Mouse (Mus musculus) c-Kit-positive CD71-positive TER-119-negative erythroid progenitor cells, embryonic 14.5 days (primary cell): ENCODE measurements at regions not wholly inside any gene's neighbourhood (a gene's known extent, or its start where the extent isn't known, plus 50 kb on each side); places are given as distances from the start of the nearest gene placed in this dataset.

Source experiments
- DNase-seq: peaks from one replicate; pipeline ENCODE4 v3.0.0-alpha.2; 2013; ENCODE audit warnings: low read depth

DNA sequence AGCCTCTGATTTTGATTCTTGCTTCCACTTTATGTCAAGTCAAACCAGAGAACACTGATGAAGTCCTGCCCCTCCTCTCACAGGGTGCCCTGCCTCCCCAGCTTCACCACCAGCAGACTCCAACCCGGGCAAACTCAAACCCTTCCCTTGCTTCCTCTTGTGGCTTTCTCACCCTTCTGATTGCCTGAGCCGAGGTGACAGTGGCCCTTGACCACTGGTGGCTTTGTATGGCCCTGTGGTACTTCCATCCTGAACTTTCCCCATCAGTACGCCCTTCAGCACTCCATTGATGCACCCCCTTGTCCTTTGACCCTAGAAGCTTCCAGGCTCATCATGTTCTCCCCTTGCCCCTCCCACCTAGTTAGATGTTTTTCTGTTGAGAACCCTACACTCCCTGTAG is 287.0 kb downstream of the 3100002H09Rik start:
- no peak for DNase-seq

DNA sequence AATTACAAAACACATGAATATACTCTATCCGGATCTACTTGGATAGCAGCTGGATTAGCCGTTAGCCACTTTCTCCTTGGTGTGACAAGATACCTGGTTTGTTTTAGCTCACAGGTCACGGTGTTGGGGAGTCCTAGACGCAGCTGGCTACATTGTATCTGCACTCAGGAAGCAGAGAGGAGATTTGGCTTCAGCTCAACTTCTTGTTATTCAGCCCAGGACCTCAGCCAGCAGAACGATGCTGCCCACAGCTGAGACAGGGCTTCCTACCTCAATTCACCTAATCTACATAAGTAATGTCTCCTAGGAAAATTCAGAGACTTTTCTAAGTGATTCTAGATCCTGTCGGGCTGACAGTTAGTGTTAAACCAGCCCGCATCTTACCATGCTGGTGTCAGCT is 289.4 kb downstream of the 3100002H09Rik start:
- DNase-seq, result no peak

DNA sequence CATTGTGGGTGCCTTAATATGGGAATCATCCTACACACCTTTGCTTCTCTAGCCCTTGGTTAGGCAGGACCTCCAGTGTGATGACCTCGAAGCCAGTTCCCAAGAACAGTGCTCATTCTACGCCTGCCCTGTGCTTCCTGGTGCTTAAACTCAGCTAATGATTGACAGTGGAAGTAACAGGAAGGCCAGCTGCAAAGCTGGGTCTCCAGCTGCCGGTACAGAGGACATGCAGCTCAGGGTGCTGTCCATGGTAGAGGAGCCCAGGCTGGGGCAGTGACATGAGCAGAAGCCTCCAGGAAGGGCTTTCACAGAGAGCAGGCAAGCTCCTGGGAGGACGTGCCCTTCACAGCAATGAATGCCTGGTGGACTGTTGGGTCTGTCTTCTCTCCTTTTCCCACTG is 293.6 kb downstream of the 3100002H09Rik start:
- DNase-seq, result no peak

DNA sequence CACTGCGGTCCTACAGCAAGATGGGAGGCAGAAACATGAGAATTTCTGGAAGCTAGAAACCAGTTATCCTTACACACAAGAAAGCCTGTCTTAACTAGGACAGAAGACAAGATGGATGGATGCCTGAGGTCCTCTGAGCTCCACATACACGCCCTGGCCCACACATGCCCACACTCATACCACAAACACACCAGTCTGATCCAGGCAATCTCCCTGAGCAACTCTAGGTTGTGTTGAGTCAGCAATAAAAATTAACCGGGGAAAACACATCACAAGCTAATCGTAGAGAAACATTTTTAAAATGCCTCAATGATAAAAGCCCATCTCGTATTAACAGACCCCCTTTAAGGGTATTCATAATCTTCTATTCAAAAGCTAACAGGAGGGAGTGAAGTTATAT is 298.9 kb downstream of the 3100002H09Rik start:
- no peak for DNase-seq

DNA sequence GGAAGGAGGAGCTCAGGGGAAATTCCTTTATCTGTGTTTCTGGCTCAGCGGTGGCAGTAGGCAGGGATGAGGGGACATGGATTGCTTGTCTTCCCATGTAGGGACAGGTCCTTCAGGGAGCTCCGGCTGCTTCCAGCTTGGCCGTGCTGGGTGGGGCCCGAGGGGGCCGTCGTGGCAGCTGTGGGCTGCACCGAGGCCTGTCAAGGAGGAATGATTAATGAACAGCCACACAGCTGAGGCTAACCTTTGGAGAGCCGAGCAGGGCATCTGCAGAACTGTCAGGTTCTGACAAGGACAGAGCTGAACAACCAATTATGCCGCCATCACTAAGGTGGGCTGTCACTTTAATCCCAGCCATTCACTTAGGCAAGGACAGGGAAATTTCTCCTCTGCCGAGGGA is 300.0 kb downstream of the 3100002H09Rik start:
- DNase-seq, result no peak

DNA sequence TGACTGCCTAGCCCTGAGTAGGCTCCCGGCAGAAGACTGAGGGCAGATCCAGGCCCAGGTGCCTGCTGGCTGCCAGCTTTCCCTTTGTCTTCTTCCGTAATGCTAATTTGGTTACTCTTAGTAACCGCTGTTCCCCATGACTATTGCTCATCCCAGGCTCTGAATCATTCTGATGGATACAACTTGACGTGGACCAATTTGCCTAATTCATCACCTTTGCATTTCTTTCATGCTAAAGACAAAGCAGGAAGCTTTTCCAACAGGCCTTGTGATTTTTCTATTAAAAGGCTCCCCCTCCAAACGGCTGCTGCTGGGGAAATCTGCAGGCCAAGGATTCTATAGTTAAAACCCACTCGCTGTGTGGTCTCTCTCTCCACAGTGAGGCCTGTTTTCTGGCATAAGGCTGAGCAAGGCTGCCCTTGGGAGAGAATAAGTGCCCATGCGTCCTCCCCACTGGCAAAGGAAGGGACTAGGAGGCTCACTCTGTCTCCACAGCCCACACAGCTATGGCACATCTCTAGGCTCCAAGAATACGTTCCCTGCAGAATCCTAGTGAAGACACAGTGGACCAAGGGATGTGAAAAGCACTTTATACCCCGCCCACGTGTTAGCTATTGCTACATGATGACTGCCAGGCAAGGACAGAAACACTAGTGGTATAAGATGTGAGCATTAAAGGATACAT is 304.6 kb downstream of the 3100002H09Rik start:
- no peak for DNase-seq

DNA sequence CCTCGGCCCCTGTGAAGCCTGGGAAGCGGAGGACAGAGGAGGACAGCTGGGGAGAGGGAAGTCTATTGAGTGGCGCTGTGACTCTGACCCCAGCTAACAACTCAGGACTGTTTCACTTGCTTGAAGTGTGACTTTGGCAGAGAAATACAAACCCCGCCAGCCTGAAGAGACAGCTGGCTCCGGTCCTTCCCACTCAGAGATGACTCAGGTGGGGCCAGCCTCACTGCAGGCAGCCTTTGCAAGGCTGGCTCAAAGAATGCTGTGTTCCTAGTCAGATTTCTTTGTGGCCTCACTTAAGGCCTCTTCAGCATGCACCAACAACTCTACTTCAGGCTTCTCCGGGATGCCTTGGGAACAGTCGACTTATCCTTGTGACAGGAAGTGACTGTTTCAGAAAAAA is 307.7 kb downstream of the 3100002H09Rik start:
- no peak for DNase-seq

DNA sequence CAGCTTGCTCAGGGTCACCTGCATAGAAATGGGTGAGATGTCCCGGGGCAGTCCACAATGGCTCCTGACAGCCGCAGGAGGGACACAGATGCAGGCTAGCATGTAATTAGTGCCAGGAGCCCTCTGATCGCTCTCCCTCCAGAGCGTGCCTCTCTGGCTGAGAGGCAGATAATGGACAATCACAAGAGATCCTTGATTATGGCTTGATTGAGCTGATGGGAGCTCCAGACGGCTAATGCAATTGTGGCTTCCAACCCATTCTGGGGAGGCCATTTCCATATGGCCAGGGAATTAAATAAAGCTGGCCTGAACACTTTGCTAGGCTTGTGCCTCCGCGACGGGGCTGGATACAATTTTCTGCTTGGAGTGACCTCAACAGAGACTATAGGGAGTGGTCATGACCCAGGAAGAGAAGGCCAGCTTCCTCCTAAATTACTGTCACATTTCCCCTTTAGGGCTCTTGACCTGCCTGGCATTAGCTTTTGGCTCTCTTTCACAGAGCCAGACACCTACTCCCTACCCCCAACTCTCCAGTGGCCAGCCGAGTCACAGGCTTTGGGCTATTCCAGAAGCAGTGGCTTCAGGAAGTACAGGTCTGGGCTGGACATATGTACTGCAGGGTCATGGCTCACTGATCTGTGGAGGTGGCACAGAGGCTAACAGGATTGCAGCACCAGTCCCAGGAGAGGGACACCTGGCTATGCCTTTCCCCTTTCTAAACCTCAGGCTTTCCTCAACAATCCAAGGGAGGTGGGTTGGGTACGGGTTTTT is 311.8 kb downstream of the 3100002H09Rik start:
- DNase-seq, result no peak

DNA sequence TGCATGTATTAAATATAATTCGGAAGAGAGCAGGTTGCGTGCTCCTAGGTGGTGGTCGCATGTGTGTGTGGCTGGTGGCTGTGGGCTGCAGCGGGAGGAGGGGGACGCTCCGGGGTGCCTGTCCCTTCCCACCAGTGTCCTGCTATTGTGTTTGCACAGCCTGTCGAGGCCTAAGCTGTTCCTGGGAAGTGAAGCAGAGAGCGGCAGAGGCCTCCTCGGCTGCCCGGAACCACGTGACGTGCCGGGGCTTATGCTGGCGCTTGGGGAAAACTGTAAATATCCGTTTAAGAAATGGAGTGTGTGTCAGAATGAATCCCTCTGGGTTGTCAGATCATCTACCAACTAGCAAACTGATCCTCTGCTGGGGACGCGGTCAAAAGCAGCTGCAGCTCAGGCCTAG is 318.3 kb downstream of the 3100002H09Rik start:
- no peak for DNase-seq

DNA sequence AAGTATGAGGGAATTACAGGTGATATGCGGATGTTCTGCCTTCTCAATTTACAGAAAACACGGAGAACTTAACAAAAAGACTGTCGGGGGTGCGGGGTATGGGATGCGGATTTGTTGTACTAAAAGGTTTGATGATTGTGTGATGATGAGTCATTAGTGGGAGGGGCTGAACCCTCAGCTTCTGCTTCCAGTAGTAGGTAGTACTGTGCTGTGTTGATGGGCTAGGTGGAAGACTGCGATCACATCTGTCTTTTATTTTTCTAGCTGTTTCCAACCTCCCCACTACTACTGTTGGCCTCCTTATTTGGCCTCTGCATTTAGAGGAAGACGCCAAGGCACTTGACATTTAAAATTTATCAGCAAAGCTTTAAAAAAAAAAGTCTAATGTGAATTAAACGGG is 318.8 kb downstream of the 3100002H09Rik start:
- DNase-seq, result no peak

DNA sequence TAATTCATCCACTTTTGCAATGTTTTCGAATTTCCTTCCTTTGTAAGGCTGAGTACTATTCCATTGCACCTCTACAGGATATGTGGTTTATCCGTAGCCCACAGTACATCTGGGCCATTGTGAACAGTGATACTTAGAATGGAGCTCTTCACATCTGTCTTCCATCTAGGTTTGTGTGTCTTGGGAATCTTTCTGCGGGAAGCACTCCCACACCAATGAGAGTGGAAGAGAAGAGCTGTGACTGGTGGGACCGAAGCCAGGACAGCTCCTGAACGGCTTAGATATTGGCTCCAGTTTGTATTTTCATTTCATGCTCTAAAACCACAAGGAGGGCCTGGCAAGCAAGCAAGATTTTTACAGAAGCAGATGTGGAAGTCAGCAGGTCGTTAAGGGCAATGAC is 323.1 kb downstream of the 3100002H09Rik start:
- no peak for DNase-seq

DNA sequence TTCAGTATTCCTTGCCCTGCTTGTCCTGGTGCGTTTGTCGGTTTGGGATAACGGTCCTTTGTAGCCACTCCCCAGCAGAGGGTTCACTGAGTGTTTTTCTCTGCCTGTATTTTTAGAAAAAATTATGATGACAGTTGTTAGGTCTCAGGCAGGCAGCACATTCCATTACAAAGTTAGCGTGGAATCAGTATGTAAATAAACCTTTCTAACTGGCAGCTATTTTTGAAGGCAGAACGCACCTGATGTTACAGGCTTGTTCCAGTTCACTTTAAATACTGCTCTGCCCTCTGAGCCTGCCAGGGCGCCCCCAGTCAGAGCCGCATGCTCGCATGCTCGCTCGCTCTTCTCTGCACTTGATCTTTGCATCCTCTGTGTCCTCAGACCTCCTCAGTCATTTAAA is 331.9 kb downstream of the 3100002H09Rik start:
- DNase-seq, result no peak

DNA sequence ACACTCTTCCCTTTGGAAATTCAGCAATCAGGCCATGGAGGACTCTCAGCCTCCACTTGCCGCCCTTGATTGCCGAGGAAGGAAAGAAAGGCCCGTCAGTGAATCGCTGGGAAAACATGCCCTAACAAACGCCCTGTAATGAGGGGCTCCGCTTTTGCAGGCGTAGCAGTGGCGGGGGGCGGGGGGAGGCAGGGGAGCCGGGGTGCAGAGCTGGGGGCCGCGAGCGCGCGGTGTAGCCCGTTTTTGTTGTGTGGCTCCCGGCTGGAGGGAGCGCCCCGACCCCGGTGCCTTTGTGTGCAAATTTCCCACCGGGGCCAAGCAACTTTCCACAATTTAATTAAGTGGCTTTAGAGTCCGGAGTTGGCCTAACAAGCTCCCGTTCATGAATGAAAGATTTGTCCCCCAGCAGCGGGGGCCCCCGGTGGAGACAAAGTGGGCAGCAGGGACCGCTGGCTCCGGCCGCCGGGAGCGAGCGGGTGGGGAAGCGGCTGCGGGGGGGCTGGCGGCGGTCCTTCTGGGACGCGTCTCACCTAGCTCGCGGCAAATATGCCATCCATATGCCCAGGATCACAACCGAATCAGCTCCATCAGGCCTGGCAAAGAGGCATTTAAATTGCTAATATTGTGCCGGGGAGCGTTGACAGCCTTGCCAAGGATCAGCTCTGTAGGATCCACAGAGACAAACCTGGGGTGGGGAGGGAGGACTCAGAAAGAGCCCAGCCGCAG is 333.0 kb downstream of the 3100002H09Rik start:
- DNase-seq, result no peak

DNA sequence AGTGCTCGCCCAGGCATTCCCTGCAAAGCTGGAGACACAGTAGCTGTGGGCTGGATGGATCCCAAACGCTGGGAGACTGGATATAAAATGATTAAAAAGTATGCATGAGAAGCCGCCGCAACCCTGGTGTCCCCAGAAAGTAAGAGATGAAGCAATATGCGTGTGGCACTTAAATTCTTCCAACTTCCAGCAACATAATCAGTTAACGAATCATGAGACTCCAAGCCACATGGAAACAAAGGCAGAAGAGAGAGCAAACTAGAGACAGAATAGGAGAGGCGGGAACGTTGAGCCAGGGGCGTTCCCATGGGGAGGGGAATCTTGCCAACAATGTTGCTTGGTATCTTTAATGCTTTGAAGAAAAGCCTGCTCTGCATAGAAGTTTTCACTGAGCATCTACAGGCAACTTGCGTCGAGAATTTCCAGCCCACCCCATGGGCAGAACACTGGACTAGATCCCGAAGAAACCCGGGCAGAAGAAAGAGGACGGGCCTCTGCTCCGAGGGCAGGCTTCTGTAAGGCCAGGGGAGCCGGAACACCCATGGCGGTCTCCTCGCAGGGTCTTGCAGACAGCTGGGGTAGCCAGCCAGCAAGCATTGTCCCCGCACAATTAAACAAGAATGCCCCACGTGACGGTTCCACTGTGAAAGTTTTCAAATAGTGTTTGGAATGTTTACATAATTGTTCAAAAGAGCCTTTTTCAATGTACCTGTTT is 333.7 kb downstream of the 3100002H09Rik start:
- DNase-seq, result no peak

DNA sequence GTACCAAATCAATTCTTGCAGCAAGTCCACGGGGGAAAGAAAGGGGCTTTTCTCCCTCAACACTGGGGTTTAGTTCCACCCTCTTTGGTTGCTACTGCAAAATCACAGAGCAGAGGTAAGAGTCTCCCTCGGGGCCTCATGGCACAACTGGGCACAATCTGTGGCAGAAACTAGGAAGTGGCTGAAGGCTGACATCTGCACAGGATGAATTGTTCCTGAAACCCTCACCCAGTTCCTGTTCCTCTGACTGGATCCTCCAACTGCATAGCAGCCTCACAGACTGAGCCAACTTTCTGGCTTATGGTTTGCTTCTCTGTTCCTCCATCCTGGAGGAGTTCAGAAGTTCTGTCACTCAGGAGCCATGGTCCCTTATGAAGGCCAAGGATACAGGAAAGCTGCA is 338.6 kb downstream of the 3100002H09Rik start:
- DNase-seq, result no peak

DNA sequence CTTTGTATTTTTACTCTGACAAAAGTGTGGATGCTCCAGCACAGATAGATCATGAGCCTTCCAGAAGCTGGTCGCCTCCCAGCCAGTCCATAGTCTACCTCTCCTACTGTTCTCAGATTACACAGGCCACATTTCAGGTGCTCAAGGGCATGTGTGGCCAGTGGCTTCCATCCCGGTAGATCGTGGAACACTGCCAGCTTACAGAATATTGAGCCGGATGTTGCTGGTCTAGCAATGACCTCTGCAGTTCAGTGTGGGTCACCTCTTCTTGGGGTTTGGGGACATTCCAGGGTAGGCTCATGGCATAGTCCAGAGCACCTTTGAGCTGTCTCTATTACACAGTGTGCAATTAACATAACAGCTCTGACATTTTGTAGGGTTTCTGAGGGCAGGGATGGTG is 342.2 kb downstream of the 3100002H09Rik start:
- no peak for DNase-seq

DNA sequence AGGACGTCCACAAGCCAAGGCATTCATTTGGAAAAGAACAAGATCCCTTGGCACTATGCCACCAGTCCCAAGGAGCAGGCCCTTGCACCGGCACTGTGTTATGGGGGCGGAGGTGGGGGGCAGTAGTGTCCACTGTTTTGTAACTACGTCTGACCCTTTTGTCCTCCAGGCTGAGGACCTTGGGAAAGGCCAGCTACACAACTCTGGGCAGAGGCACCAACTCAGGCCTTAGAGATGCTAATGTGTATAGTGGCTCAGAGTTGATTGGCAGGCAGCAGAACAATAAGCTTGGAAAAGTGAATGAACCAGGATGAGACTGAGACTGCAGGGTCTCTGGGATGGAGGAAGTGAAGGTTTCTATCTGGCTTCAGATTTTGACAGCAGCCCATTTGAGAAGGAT is 344.0 kb downstream of the 3100002H09Rik start:
- DNase-seq, result no peak

DNA sequence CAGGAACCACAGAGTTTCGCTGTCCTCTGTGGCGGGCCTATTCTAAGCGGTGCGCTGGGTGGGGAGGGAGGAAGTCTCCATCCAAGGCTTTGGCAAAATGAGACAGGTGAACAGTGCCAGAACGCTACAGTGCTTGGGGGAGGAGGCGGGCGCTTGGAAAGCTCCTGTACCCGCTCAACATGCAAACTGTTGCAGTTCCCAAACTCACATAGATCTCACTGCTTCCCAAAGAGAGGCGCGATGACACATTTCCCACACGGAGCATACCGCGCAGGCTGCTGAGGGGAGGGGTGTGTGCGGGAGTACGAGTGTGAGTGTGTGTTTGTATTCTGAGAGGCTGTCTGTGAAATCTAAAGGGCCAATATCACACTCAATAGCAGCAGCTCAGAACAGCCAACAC is 345.1 kb downstream of the 3100002H09Rik start:
- no peak for DNase-seq

DNA sequence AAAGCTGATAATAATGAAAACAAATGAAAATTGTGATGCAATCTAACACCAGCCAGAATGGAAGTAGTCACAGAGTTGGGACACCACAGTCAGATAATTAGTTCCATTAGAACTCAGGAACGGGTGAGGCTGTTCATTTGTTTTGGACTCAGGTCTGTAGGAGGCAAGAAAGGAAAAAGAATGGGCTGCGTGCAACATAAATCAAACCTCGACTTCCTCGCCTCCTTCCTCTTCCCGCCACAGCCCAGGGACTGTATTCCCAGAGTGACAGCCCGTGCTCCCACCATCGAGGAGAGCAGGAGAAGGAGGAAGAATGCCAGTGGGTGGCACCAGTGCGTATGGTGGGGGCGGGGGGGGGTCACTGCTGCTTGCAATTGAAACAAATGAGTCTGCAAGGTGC is 339.2 kb upstream of the 4930535I16Rik start:
- no peak for DNase-seq

DNA sequence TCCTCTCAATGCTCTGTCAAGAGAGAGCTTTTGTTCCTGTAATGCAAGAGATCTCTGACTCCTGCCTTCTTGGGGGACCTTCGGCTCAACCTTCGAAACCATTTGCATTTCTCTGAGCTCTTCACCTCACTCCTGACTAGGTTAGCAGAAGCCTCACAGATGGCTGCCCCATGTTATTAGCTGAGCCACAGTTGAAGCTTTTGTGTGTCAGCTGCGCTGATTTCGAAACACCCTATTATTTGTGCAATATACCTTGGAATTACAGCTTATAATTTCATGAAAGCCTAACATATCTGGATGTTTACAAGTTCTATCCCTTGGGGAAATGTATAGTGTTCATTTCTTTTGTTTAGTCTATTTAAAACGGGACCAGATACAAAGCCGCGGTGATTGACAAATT is 338.7 kb upstream of the 4930535I16Rik start:
- no peak for DNase-seq

DNA sequence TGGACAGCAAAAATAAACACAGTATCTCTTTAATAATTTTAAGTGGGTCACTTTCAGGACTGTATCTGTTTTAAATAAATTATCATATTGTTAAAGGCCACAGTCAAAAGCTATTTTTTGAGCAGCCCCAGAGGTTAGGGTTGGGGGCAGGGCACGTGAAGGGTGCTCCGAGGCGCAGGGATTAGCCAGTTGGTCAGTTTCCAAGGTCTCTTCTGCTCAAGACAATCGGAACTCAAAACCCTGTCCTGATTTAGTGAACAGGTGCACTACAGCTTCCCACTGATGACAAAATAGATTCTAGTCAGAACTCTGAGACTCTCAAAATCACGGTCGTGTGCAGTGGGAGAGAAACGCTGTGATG is 337.3 kb upstream of the 4930535I16Rik start:
- no peak for DNase-seq

DNA sequence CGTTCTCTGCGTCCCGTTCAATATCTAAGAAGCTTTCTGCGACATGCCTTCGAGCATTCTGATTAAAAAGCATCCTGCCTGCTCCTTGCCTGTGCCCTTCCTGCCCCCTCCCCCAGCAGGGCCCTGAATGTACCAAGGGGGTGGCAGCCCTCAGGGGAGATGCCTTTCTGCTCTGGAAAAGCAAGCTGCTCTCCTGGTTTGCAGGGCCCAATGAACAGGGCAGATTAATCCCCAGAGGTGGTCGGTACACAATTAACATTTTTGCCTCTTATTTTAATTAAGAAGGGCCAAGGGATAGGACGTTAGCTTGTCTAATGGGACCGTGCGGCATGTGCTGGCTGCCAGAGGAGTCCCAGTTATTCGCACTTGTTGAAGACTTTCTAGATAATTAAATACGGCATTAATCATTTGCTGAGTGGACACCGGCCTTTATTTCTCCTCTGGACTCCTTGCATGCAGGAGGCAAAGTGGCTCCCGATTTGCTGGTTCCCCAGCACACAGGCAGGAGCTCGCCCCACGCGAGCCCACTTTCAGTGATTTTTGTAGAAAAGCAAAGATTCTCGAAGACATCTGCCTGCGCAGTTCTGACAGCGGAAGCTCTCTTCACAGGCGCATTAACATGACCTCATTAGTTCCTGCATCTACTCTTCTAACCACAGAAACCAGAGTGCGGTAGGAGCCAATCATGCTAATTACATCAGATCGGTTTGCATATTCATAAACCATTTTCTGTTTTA is 336.8 kb upstream of the 4930535I16Rik start:
- DNase-seq, result no peak
